Mouse (Mus musculus) CD4-positive, CD25-positive, alpha-beta regulatory T cell, adult 2 months (primary cell): ENCODE measurements around the gene Olfr553.
"Not testable (repeated sequence)": the region's sequence is repeated elsewhere in the genome, so short reads cannot be mapped to it uniquely, and the experiment has no call there.

Experiments used
- DNase-seq: peaks from one replicate; pipeline ENCODE4 v3.0.0-alpha.2; 2012; ENCODE audit warnings: low read depth, low spot score

Gene Olfr553

DNA sequence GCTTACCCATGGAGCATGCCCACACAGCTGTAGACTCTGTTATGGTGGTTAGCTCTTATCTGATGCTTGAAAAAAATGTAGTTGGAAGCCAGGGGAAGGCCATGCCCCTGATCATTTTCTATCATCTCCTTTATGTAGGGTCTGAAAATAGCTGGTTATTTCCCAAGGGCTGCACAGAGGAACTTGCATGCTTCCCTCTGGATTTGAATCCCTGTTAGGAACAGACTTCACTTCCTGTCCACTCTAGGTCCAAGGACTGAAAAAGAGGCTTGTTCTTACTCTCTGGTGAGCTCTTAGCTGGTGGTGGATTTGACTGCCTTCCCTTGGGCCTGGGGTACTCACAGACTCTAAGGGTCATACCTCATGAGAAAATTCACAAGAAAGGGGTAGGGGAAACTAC lies at the start of gene Olfr553:
Olfr553 (minus strand) TSS at position 101 of the 400 bp plus-strand sequence.
- DNase-seq: no peak

DNA sequence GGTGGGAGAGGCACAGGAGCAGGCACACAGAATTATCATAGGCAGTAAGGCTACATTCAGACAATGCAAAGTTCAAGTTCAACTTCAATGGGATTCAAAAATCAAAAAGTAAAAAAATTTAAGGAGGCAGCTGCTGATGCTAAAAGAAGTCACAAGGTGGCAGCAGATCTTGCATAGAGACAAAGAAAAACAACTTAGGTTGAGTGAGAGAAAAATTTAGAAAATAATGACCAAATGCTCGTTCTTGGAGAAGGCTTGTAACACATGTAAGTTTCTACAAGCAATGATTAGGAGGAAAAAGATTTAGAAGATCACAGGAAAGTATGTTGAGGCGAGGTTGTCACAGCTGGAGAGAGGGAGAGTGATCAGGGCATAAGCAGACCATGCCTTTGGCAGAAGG lies 47.4 kb upstream of the Olfr553 start:
- peak; percentile 22 for DNase-seq

DNA sequence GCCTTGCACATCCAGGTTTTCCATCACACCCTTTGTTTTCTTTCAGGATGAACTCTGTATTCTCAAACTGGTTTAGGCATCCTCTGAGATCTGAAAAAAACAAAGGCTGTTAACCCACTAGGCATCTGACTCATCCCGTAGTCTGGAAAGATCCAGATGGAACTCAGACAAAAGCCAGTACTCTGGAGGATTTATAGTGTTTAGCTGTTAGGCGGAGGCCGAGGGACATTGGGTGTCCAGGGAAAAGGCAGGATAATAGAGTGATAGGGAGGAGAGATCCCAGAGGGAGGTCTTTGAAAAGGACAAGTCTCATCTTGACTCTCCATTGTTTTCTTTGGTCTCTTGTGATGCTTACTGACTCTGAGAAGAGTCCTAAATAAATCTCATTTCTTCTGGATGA lies 46.6 kb upstream of the Olfr553 start, which contains the start of gene Olfr556:
Olfr556 (plus strand) TSS at position 301 of the 400 bp plus-strand sequence.
- DNase-seq: no peak

DNA sequence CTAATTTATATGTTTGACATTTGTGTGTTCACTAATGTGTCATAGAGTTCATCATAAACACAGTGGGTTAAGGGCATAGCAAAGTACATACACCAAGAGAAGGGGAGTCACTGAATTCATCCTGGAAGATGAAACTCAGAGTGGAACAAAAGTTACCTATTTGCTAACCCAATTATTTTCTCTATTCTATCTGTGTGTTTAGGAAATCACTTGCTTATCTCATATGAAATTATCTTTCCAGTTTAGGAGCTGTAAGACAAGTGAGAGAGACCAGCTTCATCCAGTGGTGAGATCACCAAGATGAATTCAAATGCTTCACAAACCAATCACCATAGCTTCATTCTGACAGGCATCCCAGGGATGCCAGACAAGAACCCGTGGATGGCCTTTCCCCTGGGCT lies 40.5 kb upstream of the Olfr553 start, which contains the start of gene Olfr555:
Olfr555 (plus strand) TSS at position 301 of the 400 bp plus-strand sequence.
- DNase-seq: no peak

DNA sequence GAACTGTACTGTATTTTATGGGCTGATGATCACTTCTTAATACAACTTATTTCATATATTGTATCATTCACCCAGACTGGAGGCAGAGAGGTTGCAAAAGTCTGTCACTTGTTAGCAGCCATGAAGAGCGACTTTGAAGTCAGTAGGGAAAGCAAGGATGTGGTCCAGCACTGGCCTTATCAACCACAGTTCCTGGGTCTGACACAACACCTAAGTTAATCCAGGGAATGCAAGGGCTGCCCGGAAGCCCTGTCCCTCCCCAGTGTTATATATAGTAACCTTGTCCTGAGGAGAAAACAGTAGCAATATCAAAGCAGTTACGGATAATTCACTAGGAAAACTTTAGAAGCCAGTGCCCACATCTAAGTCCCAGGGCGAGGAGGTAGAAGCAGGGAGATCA lies 26.9 kb upstream of the Olfr553 start:
- DNase-seq: not testable (repeated sequence)

DNA sequence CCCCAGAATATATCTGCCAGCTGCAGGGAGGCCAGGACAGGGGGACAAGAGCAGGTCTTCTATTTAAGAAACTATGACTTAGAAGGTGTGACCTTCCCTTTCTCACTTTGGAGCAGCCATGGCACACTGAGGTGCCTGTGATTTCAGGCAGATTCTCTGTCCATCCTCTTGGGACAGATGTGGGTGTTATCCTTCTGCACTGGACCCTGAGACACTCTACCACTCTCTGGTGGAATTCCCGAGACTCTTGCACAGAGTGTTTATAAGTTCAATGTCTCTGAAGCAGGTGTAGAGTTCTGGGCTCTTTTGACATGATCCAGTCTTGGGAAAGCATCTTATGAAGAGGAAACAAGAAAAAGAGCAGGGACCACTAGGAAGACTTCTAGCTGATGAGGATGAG lies 20.1 kb upstream of the Olfr553 start, which contains the start of gene Olfr554:
Olfr554 (plus strand) TSS at position 301 of the 400 bp plus-strand sequence.
- no peak for DNase-seq

DNA sequence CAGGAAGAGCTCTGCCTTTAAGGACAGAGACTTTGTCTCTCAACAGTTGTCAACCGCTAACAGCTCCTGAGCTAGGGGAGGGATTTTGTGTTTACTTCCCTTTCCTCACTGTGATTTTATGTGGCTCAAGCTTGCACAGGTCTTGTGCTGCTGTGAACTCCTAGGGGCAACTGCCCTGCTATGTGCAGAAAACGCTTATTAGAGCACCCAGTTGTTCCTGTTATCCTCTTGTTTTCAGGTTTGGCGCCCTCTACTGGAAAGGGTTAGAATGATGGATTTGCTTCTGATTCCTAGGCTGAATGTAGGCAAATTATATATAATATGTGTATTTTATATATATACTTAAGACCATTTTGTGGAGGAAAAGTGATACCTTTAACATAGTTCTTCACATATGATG lies 18.6 kb upstream of the Olfr553 start:
- DNase-seq: peak; percentile 82

DNA sequence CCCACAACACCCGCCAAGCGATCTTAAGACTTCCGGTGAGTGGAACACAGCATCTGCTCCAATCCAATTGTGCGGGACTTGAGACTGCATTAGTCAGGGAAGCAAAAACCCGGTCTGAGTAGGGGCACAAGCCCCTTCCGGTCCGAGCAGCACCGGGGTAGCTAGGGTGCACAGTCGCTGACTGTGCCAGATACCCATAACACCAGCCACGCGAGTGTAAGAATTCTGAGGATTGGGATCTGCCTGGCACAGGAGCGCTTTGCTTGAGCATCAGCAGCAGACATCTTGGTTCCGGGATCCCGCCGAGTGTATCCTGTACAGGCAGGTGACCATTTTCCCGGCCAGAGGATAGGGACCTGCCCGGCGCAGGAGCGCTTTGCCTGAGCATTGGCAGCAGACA lies 2.4 kb upstream of the Olfr553 start:
- DNase-seq: not testable (repeated sequence)

DNA sequence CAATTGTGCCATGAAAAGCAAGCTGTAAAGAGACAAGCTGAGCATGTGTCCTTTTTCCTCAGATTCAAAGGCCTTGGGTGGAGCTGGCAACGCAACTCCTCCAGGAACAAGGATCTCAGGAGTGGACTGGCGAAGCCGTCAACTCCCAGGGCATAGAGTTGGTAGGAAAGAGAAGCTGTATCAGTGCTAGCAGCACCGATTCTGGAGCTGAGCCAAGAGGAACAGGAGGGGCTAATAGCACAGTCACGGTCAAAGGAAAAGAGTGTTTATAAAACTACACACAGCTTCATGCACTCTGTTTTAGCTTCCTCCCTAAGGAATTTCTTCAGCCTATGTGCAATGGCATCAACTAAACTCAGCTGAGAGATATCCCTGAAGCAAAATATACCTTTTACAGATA lies 1.6 kb upstream of the Olfr553 start:
- no peak for DNase-seq

DNA sequence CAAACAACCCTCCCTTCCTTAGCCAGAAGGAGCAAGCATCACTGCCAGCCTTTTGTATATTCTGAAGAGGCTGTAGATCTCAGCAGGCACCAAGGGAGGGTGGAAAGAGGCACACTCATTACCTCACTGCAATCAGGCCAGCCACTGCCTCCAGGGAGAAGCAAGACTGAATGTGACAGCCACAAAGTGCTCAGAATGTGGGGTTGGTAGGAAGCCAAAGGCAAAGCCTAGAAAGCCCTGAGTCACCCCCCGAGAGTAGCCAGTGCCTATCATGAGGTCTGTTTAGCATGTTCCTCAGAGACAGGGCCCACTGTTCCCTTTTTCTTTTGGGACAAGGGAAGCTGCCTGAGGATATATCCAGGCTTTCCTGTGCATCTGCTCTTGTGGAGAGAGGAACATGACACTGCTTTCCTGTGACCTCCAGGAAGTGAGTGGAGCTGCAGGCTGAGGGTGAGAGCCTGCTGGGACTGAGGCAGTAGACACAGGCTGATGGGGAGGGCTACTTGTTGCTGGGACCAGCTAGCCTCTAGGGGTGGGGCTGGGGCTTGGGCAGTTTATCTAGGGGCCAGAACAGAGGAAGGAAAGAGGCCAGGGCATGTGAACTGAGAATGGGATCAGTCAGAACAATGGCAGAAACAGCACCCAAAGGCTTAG lies 20.5 kb downstream of the Olfr553 start, which contains the start of gene Olfr552:
Olfr552 (plus strand) TSS at position 393 of the 654 bp plus-strand sequence.
- DNase-seq: no peak

DNA sequence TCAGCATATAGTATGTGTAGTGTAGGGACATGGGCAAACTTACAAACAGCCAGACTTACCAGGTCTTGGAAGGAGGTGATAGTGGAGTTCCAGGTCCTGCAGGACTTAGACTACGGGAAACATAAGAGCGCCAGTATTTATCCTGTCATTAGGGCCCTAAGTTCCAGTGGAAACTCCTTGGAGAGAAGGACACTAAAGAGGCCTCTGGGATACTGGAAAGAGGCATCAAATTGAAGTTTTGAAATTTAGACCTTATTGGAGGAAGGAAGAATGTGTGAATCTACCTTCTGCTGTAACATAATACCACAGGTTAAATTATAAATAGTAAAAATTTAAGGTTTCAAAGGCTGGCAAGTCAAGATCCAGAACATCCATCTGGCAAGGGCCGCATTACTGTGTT lies 26.2 kb downstream of the Olfr553 start, which contains the start of gene Olfr551:
Olfr551 (minus strand) TSS at position 101 of the 400 bp plus-strand sequence.
- DNase-seq: no peak

DNA sequence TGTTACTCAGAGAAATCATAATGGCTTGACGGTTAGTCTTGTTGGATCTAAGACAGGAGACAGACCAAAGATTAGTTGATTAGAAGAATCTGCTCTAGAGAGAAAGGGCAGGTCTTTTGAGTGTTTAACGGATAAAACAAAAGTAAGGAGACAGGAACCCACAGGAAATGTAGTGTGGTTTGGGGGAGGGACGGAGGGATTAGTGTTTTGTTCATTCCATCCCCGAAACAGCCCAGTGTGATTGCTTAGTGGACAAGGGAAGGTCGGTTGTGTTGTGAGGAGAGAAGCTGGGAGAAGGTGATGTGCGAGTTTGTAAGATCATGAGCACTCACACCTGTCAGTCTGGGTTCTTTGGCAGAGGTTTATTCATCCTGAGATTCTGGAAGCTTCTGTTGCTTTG lies 42.0 kb downstream of the Olfr553 start:
- DNase-seq: no peak

DNA sequence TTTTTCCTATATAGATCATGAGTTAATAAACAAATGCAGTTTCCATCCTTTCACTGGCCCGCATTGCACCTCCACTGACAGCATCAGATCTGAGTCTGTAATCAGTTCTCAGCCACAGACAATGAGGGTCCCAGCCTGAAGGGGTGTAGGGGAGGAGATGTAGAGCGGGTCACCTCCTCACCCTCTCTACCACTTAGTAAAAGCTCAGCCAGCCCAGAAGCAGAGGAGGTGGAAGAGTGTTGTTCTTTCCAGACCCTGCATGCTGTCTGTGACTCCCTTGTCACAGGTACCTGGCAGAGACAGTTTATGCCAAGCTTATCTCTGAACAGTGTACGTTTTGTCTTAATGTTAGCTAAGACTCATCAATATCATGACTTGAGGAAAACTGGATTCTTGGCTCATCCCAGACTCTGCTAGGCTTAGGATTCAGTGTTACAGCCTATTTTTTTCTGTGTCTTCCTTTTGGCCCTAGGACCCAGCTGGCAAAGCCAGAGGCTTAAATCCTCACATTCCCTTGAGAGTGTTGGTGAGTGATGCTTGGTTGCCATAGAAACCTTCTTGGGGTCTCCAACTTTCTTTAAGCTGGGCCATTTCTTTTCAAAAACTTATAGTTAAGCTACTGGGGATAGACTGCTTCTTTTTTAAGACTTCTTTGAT lies 44.7 kb downstream of the Olfr553 start:
- no peak for DNase-seq

DNA sequence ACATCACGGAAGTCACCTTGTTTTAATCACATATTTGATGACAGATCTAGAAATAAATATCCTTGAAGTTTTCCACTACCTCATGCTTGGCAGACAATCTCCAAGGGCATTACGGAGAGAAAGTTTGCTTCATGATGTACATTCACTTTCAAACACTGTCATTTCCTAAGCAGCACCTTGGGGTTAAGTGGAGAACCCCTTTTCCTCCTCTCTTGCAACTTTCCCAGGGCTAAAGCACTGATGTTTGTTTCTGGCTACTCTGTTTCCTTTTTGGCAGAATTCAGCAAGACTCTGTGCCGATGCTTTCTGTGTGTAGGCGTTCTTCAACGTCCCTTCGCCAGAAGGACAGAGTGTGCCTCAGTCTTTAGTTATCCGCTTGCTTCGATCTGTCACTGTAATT lies 46.9 kb downstream of the Olfr553 start, which contains the start of gene Olfr550:
Olfr550 (plus strand) TSS at position 301 of the 400 bp plus-strand sequence.
- DNase-seq: no peak

DNA sequence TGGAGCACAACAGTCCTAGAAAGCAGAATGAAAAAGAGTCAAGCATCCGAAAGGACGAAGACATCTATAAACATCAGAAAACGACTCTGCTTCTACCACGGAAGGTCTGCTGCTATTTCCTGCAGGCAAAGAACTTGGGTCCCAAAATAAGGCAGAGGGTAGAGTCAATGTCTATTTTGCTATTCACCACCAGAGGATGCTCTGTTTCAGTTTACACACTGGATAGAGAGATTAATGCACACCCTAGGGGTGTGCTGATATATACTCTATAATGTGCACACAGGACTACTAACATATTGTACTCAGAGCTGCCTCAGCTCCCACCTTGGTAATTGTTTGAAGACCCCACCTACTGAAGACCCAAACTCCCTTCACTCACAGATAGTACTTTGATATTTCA lies 51.8 kb downstream of the Olfr553 start:
- DNase-seq: no peak

DNA sequence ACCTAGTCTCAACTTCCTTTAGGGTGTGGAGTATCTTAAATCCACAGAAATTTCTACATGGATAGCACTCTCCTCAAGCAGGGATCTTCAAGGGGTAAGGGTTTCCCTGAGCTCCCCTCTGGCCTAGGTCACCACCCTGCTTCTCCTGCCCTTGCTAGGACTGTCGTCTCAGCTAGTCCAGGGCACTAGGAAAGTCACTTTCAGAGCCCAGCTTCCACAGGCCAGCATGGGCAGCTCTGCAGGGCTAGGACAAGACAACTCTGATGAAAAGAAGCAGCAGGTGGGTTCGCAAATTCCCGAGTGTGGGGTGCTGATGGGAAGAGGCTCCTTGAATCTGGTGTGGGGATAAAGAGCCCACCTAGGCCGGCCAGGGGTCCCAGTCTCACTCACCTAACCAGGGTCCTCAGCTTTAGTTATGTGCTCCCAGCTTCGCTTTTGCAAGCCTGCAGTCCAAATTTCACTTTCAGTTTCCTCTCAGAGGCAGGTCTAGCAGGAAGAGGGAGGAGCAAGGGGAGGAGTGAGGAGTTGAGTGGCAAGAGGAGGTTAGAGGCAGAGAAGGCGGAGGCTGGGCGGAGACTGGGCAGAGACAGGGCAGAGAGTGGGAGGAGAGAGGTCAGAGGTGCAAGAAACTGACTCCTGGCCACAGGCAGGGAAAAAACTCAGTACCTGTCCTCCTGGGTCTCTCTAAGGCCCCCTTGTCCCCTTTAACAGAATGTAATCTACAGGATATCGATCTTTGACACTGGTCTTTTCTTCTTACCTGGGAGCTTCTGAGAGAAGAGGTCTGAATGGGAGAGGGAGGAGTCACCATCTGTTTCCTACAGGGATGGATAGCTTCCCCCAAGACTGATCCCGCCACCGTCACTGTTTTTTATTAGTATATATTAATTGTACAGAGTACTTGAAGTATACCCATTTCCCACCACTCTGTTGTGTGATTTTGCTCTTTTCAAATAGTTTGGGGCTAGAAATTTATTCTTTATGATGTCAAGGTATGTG lies 52.7 kb downstream of the Olfr553 start, which contains the start of gene Trim21:
Trim21 (minus strand) TSS at position 488 of the 999 bp plus-strand sequence.
- peak; percentile 92 for DNase-seq
